Mouse (Mus musculus) A20 (cell line): Measurements from ENCODE around the gene Gm28043.

Source experiments
- DNase-seq: peaks from one replicate; pipeline ENCODE4 v3.0.0-alpha.2; 2011; ENCODE audit warnings: low read depth, low spot score

Gene Gm28043

GRCm38 (mm10) chr17:29623488-29623887 is 8.8 kb downstream of the Gm28043 start:
- no peak for DNase-seq

- DNase-seq: no peak
Measured at GRCm38 (mm10) chr17:29627285-29627684, 12.6 kb downstream of the Gm28043 start.

- DNase-seq: no peak
Measured at GRCm38 (mm10) chr17:29628946-29629345, 14.3 kb downstream of the Gm28043 start.

GRCm38 (mm10) chr17:29629620-29630019 is 14.9 kb downstream of the Gm28043 start:
- DNase-seq: no peak

- no peak for DNase-seq
Measured at GRCm38 (mm10) chr17:29632312-29632711, 17.6 kb downstream of the Gm28043 start.

GRCm38 (mm10) chr17:29635492-29635891 is 20.8 kb downstream of the Gm28043 start:
- no peak for DNase-seq

GRCm38 (mm10) chr17:29636118-29636517 is 21.4 kb downstream of the Gm28043 start:
- DNase-seq: peak; percentile 35

- no peak for DNase-seq
Measured at GRCm38 (mm10) chr17:29637377-29637776, 22.7 kb downstream of the Gm28043 start.

- DNase-seq: no peak
Measured at GRCm38 (mm10) chr17:29637895-29638294, 23.2 kb downstream of the Gm28043 start.

- no peak for DNase-seq
Measured at GRCm38 (mm10) chr17:29640971-29641370, 26.3 kb downstream of the Gm28043 start.

GRCm38 (mm10) chr17:29642219-29642618 is 27.5 kb downstream of the Gm28043 start:
- DNase-seq: no peak

GRCm38 (mm10) chr17:29658249-29658648 is 43.6 kb downstream of the Gm28043 start:
- no peak for DNase-seq

- DNase-seq: peak; percentile 97
Measured at GRCm38 (mm10) chr17:29660076-29660761, 45.5 kb downstream of the Gm28043 start, which contains the start of gene Cmtr1. Gene Cmtr1 (plus strand): TSS chr17:29660595.

- no peak for DNase-seq
Measured at GRCm38 (mm10) chr17:29660762-29661391, 46.2 kb downstream of the Gm28043 start.

GRCm38 (mm10) chr17:29662145-29662544 is 47.5 kb downstream of the Gm28043 start:
- no peak for DNase-seq

GRCm38 (mm10) chr17:29668051-29668986 is 53.6 kb downstream of the Gm28043 start:
- no peak for DNase-seq

- no peak for DNase-seq
Measured at GRCm38 (mm10) chr17:29669030-29669429, 54.4 kb downstream of the Gm28043 start.

- DNase-seq: no peak
Measured at GRCm38 (mm10) chr17:29669936-29670335, 55.3 kb downstream of the Gm28043 start.

- no peak for DNase-seq
Measured at GRCm38 (mm10) chr17:29671021-29671420, 56.3 kb downstream of the Gm28043 start.

- no peak for DNase-seq
Measured at GRCm38 (mm10) chr17:29673325-29673724, 58.6 kb downstream of the Gm28043 start.

- DNase-seq: no peak
Measured at GRCm38 (mm10) chr17:29678526-29678925, 63.9 kb downstream of the Gm28043 start.
